Mouse (Mus musculus) retina, postnatal 1 day (tissue): ENCODE results near the gene Herpud1.
A peak's percentile ranks its signal among the peaks of the same experiment; 100 is the strongest.

Experiments used
- DNase-seq: peaks from one replicate; pipeline ENCODE4 v3.0.0-alpha.2; 2012

Herpud1 gene

DNA sequence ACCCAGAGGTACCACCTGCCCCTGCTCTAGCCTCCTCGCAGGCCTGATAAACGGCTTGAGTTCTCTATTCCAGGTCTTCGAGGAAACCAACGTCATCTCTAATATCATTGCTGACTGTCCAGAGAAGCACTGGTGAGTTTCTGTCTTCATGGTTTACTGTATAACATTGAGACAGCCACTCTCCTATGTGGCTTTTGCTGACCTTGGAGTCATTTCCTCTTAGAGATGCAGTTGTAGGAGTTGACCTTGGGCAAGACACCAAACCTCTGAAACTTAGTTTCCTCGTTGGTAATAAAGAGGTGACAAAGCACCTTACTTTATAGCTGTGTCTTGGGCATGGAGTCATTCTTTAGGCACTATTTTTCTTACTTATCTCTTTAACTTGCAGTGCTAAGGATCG lies 26.3 kb downstream of the Herpud1 start:
- DNase-seq = no peak

GRCm38 (mm10) chr8:94413509-94413908 lies 27.3 kb downstream of the Herpud1 start:
- DNase-seq = no peak

DNA sequence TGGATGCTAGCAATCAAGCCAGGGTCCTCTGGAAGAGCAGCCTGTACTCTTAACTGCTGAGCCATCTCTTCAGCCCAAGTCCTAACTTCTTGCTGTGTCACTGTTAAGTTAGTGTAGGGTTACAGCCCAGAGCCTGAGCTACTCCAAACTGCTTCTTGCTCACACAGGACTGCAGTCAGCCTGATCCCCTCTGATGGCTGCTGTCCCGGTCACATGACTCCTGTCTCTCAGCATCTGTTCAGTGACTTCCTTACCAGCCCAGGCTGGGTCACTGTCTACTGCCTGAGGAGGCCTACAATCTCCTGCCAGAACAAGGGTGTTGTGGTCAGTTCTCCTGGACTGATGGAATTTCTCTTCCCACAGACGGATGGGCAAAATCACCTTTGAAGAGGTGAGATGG lies 29.0 kb downstream of the Herpud1 start:
- no peak for DNase-seq

- DNase-seq = no peak
Observed at GRCm38 (mm10) chr8:94418017-94418416, 31.8 kb downstream of the Herpud1 start.

DNA sequence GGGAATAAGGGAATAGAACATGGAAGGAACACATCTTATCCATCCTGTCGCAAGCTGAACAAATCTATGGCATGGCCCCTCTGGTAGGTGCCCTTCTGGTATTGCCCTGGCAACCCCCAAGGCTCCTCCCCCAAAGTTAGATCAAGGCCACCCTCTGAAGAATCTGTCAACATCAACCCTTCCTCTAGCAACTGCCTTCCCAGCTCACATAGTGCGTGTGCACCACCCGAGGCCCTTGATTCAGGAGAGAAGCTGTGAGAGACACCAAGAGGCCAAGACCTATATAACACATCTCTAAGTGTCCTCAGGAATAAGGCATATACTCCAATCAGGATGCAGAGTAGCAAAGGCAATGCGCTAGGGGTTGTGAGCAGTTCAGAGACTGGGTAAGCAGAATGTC lies 36.0 kb downstream of the Herpud1 start:
- DNase-seq = no peak

GRCm38 (mm10) chr8:94427953-94428352 lies 41.7 kb downstream of the Herpud1 start:
- no peak for DNase-seq

- DNase-seq = no peak
Observed at GRCm38 (mm10) chr8:94428420-94428819, 42.2 kb downstream of the Herpud1 start.

DNA sequence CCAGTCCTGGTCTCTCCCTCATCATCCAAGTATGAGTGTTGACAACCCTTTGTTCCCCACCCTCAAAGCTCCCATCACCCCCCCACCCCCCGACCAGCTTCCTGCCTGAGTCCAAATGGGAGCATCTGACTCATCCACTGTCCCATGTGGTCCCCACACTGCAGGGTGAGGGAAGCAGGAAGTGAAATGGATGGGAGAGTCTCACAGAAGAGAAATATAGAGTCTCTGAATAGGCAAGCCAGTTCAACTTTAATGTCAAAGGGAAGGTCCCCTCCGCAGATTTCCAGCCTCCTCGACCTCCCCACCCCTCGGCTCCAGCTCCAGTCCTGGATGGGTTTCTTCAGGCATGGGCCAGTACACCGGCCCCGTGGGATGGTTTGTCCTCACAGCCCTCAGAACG lies 43.1 kb downstream of the Herpud1 start:
- DNase-seq = no peak

GRCm38 (mm10) chr8:94432212-94432611 lies 46.0 kb downstream of the Herpud1 start:
- no peak for DNase-seq

GRCm38 (mm10) chr8:94433981-94434466 lies 47.8 kb downstream of the Herpud1 start, which contains the start of gene Nlrc5:
Gene Nlrc5 (plus strand): TSS chr8:94434356.
- peak; percentile 76 for DNase-seq

- DNase-seq = no peak
Observed at GRCm38 (mm10) chr8:94434958-94435357, 48.7 kb downstream of the Herpud1 start.

GRCm38 (mm10) chr8:94435397-94436111 lies 49.3 kb downstream of the Herpud1 start:
- DNase-seq = no peak

GRCm38 (mm10) chr8:94436112-94436572 lies 49.9 kb downstream of the Herpud1 start:
- no peak for DNase-seq

GRCm38 (mm10) chr8:94436900-94437299 lies 50.7 kb downstream of the Herpud1 start:
- DNase-seq = no peak

- no peak for DNase-seq
Observed at GRCm38 (mm10) chr8:94438659-94439058, 52.4 kb downstream of the Herpud1 start.

DNA sequence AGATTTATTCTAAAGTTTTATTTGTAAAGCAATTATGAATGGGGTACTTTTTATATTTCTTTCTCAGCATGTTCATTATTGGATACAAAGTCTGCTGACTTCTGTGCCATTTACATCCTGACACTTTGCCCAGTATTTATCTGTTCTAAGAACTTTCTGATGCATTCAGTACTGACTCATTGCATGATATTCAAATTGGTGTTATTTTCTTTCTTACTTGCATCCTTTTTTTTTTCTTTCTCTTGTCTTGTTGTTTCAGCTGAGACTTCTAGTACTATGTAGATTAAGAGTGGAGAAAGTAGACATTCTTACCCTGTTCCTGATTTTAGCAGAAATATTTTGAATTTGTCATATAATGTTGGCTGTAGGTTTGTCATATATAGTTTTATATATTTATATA lies 53.5 kb downstream of the Herpud1 start:
- no peak for DNase-seq

DNA sequence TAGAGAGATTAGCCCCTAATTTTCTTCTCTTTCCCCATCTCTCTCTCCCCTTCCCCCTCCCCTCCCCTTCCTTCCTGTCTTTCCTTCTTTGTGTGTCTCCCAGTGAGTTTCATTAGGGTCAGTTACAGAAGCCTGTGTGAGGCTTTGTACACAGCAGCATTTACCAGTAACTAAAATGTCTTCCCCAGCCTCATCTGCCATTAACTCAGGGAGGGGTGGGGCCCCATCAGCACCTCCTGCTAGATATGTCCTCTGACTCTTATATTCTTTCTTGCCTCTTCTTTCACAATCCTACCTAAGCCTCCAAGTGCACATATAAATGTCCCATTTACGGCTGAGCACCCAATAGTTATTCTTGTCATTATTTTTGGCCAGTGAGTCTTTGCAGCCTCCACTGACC lies 54.2 kb downstream of the Herpud1 start:
- no peak for DNase-seq

- no peak for DNase-seq
Observed at GRCm38 (mm10) chr8:94441686-94442085, 55.4 kb downstream of the Herpud1 start.

DNA sequence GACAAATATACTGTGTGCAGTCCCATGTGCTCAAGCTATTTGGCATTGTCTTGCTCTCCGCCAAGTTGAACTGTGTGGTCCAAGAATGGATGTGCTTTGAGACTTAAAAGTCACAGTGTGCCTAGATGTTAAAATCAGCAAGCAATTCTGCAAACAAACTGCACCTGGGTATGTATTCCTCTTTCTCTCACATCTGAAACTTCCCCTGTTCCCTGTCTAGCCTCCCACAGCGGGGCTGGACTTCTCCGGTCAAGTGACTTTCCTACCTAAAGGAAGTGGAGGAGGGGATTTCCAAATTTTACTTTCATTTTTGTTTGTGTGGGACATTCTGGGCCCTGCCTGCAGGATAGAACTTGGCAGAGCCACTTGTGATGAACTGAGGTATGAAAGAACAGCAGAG lies 56.9 kb downstream of the Herpud1 start:
- DNase-seq = no peak

DNA sequence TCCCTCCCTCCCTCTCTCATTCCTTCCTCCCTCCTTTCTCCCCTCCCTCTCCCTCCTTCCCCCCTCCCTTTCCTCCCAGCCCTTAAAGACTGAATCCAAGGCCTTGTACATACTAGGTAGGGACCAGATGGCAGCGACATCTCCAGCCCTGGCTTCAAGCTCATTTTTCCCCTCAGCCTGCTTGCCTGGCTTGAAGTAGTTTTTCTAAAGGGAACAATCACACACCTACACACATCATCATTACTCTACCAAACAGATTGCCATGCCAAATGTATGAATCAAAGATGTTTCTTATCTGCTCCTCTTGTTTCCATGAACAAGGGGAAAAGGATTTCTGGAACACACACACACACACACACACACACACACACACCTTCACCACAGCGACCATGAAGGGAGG lies 58.2 kb downstream of the Herpud1 start:
- no peak for DNase-seq
